Mouse (Mus musculus) v-Abl transformed pro-B cells (cell line): Measurements from ENCODE around the gene Olfr912.

ENCODE experiments used
- in situ Hi-C, 2 experiments: fragments of 400-800 bp; cut with MboI; formaldehyde crosslinking; loops; one replicate each; pipeline ENCODE4 v1.15.1; 2025; ENCODE audit not compliant: unreplicated experiment in 2 of 2

The Olfr912 gene

GRCm38 (mm10) chr9:38579878-38580277 is at the start of gene Olfr912:
Gene Olfr912, plus strand, starts transcription at chr9:38580178.
- in situ Hi-C loops: no loop called here

GRCm38 (mm10) chr9:38537549-38537948 is 42.4 kb upstream of the Olfr912 start, which contains the start of gene Olfr910:
Gene Olfr910, plus strand, starts transcription at chr9:38537849.
- in situ Hi-C loops: no loop called here

GRCm38 (mm10) chr9:38591056-38591455 is 11.1 kb downstream of the Olfr912 start:
- in situ Hi-C loops: no loop called here

GRCm38 (mm10) chr9:38592459-38592858 is 12.5 kb downstream of the Olfr912 start, which contains the start of gene Olfr913:
Gene Olfr913, plus strand, starts transcription at chr9:38592759.
- in situ Hi-C loops: no loop called here

GRCm38 (mm10) chr9:38604802-38605201 is 24.8 kb downstream of the Olfr912 start, which contains the start of gene Olfr914:
Gene Olfr914, plus strand, starts transcription at chr9:38605102.
- in situ Hi-C loops: no loop called here

- in situ Hi-C loops: no loop called here
Observed at GRCm38 (mm10) chr9:38632406-38632805, 52.4 kb downstream of the Olfr912 start.
